Mouse (Mus musculus) embryonic fibroblast, embryonic 13.5 days (primary cell): ENCODE measurements around the gene Hspd1.

ENCODE experiments used
- CTCF ChIP-seq: IDR thresholded peaks from 2 replicates; pipeline ENCODE4 v1.5.1; 2011; ENCODE audit warnings: mild to moderate bottlenecking, control low read depth, low read length, moderate library complexity, borderline replicate concordance; ENCODE audit not compliant: insufficient read depth
- POLR2A ChIP-seq: IDR thresholded peaks from 2 replicates; pipeline ENCODE4 v1.6.1; 2011; ENCODE audit warnings: low read depth, mild to moderate bottlenecking, control low read depth, low read length, moderate library complexity

GRCm38 (mm10) chr1:55123046-55123445, 35.0 kb upstream of the Hspd1 start:
- TF ChIP-seq POLR2A (no peak), CTCF (no peak)
